Mouse (Mus musculus): ENCODE data around the gene Tsnaxip1. TPM values are rescaled to one million over a fixed set of nuclear protein-coding genes. Genes with fewer than 3 reads are reported as not detected.

The Tsnaxip1 gene
- not detected in 2 replicates for polyA plus RNA-seq (2012; ENCODE audit: insufficient read depth, low replicate concordance)

DNA sequence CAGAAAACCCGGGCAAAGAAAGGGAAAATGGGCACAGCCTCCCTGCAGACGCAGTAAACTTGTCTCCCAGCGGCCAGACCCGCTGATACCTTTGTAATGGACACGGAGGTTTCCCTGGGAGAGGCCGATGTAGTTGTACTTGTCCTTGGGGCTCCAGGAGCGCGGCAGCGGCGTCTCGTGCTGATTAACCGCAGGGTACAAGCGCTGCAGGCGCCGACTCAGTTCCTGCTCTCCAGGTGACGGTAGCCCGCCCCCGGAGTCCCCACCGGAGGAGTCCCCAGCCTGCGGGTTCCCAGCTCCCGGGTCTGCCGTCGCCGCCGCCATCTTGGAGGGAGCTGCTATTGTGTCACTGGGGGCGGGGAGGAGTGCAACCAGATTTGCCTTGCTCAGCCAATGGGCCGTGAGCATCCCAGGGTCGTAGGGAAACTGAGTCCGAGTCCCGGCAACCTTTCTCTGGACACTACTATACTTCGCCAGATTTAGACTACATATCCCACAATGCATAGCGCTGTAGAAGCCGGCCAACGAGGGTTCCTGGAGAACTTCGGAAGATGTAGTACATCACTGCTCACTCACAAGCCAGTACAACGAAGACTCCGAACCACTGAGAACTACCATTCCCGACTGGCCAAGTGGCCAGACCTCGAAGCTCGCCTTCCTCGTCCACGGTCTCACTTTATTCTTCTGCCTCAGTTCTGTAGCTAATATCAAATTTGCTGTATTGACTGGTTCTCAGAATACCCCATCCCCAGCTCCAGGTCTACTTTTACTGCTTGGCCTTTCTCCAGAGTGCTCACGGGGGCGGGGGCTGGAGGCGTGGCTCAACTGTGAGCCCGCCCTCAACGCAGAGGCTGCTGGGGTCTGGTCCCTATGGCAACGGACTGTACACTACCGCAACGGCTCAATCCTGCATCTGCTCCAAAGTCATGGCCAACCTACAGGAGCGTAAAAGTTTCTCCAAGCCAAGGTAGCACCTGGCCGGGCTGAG, at the start of gene Tsnaxip1, which contains the start of gene Ranbp10:
TSS of gene Tsnaxip1 (plus strand) at position 871 of the 988 bp plus-strand sequence.
TSS of gene Ranbp10 (minus strand) at position 490 of the 988 bp plus-strand sequence.
- Histone ChIP-seq H3K36me3 (replicated peaks; ENCODE audit: low read length) (peaks cover 32% of the 10 kb centered on the region), H3K4me1 (peaks cover 48% of the 10 kb centered on the region), H3K4me3 (replicated peaks) (peak within 1 kb of the TSS; percentile 96), H3K27me3 (replicated peaks) (no peaks in the 10 kb centered on the region), H3K9me3 (no peaks in the 10 kb centered on the region)
- no peak for TF ChIP-seq FLI1 (IDR thresholded peaks at IDR 0.05; ENCODE audit: low read length)
- no peak for TF ChIP-seq GATA1 (IDR thresholded peaks at IDR 0.05; ENCODE audit: borderline replicate concordance, low read length)

DNA sequence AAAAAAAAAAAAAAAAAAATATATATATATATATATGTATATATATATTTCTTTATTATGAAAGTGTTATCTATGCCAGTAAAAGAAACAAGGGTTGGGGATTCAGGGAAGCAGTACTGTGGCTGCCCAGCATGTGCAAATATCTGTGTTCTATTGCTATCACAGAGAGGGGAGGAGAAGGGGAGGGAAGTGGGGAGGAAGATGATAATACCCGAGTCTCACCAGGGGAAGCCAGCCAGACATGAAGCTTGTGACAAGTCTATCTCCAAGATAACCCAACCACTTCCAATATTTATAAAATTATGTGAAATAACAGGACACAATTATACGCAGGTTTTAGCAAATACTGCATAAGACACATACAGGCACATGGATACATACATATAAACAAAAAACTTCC, 49.7 kb upstream of the Tsnaxip1 start:
- Histone ChIP-seq H3K27me3 (replicated peaks) (no peaks in the 10 kb centered on the region), H3K4me1 (peaks cover 99% of the 10 kb centered on the region), H3K9me3 (no peaks in the 10 kb centered on the region), H3K36me3 (replicated peaks; ENCODE audit: low read length) (peaks cover 97% of the 10 kb centered on the region), H3K4me3 (replicated peaks) (peak overlapping the region; percentile 5)
- TF ChIP-seq FLI1 (IDR thresholded peaks at IDR 0.05; ENCODE audit: low read length) (no peak), GATA1 (IDR thresholded peaks at IDR 0.05; ENCODE audit: borderline replicate concordance, low read length) (no peak)

DNA sequence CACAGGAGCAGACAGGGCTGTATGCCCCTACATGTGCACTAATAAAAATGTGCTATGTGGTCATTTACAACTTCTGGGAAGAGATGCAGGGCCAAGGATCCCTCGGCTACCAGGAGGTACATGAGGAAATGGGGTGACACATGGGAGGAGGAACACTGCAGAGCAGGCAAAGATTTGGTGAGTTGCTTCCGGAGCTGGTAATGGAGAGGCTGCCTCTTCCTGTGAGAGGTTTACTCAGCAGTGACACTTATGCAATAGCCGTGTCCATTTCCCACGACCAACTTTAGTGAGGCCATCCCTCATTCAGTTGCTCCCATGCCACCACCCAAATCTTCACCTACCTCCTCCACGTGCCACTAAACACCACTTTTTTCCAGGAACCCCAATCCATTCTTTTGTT, 47.2 kb upstream of the Tsnaxip1 start:
- Histone ChIP-seq H3K4me3 (replicated peaks) (peak overlapping the region; percentile 9), H3K27me3 (replicated peaks) (no peaks in the 10 kb centered on the region), H3K36me3 (replicated peaks; ENCODE audit: low read length) (peaks cover 95% of the 10 kb centered on the region), H3K9me3 (no peaks in the 10 kb centered on the region), H3K4me1 (peaks cover 95% of the 10 kb centered on the region)
- TF ChIP-seq GATA1 (IDR thresholded peaks at IDR 0.05; ENCODE audit: borderline replicate concordance, low read length) (no peak), FLI1 (IDR thresholded peaks at IDR 0.05; ENCODE audit: low read length) (no peak)

DNA sequence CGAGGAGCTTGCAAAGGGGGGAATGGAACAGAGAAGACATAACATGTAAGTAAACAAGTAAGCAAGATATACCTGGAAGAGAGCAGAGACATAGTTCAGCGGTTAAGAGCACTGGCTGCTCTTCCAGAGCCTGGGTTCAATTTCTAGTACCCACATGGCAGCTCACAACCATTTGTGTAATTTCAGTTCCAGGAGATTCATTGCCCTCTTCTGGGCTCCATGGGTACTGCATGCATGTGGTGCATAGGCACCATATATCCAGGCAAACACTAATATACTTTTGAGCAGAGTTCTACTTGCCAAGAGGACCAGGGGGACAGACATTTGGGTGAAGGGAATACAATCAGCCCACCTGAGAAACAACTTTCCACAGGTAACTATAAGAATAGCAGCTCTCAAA, 39.3 kb upstream of the Tsnaxip1 start:
- Histone ChIP-seq H3K4me1 (peaks cover 90% of the 10 kb centered on the region), H3K4me3 (replicated peaks) (no peak overlapping the region), H3K27me3 (replicated peaks) (no peaks in the 10 kb centered on the region), H3K36me3 (replicated peaks; ENCODE audit: low read length) (peaks cover 95% of the 10 kb centered on the region), H3K9me3 (no peaks in the 10 kb centered on the region)
- TF ChIP-seq GATA1 (IDR thresholded peaks at IDR 0.05; ENCODE audit: borderline replicate concordance, low read length) (no peak), FLI1 (IDR thresholded peaks at IDR 0.05; ENCODE audit: low read length) (no peak)

DNA sequence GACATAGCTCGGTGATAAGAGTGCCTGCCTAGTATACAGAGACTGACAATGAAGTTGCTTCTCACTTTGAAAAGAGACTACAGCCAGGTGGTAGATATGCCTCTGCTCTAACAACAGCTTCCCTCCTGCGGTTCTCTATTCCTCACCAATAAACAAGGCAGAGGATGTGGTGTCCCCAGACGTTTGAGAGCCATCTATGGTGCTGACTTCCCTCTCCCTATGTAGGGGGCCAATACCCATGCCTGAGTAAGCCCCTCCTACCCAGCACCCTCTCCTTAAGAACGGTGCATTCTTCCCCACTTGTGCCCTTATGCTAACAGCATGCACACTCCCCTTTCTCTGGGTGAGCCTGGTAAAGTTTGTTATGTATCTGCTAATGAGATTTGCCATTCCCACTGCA, 38.6 kb upstream of the Tsnaxip1 start:
- Histone ChIP-seq H3K4me1 (peaks cover 90% of the 10 kb centered on the region), H3K9me3 (no peaks in the 10 kb centered on the region), H3K36me3 (replicated peaks; ENCODE audit: low read length) (peaks cover 95% of the 10 kb centered on the region), H3K27me3 (replicated peaks) (no peaks in the 10 kb centered on the region), H3K4me3 (replicated peaks) (peak overlapping the region; percentile 25)
- TF ChIP-seq GATA1 (IDR thresholded peaks at IDR 0.05; ENCODE audit: borderline replicate concordance, low read length) (no peak), FLI1 (IDR thresholded peaks at IDR 0.05; ENCODE audit: low read length) (no peak)

DNA sequence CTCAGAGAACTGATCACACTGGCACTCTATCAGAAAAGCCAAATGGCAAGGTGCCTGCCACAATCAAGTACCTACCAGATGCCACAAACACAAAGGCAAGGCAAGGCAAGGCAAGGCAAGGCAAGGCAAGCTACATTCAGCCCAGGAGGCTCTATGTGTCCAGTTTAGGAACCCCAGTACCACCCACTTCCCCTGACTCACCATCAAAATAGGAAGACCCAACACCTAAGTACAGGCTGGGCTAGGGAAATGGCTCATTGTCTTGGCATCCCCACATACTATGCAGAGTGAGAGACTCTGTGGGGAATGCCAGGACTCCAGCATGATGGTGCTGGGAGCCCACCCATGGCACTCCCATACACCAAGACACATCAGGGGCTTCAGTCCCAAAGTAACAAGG, 37.9 kb upstream of the Tsnaxip1 start:
- H3K36me3 ChIP-seq (replicated peaks; ENCODE audit: low read length), result peaks cover 97% of the 10 kb centered on the region

DNA sequence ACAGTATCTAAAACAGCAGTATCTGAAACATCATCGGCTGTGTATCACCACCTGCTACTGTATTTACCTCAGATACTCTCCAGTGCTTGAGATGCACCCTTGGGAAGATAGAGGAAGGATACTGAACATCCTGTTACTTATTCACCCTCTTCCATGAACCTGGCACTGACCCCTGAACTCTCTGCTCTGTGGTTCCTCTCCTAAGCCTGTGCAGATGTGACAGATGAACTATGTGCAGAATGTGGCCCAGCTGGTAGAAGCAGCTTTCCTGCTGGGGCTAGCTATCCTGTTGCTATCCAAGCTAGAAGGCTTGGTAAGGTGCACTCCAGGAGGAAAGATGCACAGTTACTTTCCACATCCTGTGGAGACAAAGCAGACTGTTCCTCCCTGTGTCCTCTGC, 34.2 kb upstream of the Tsnaxip1 start:
- no peaks in the 10 kb centered on the region for H3K9me3 ChIP-seq
- H3K27me3 ChIP-seq (replicated peaks), result no peaks in the 10 kb centered on the region
- no peak for TF ChIP-seq GATA1 (IDR thresholded peaks at IDR 0.05; ENCODE audit: borderline replicate concordance, low read length)
- no peak for TF ChIP-seq FLI1 (IDR thresholded peaks at IDR 0.05; ENCODE audit: low read length)
- peaks cover 89% of the 10 kb centered on the region for H3K4me1 ChIP-seq
- no peak overlapping the region for H3K4me3 ChIP-seq (replicated peaks)
- H3K36me3 ChIP-seq (replicated peaks; ENCODE audit: low read length), result peaks cover 89% of the 10 kb centered on the region

More for the DNA sequence above, 37.9 kb upstream of the Tsnaxip1 start:
- no peaks in the 10 kb centered on the region for H3K27me3 ChIP-seq (replicated peaks)
- H3K9me3 ChIP-seq, result no peaks in the 10 kb centered on the region
- H3K4me3 ChIP-seq (replicated peaks), result no peak overlapping the region
- peaks cover 92% of the 10 kb centered on the region for H3K4me1 ChIP-seq
- TF ChIP-seq GATA1 (IDR thresholded peaks at IDR 0.05; ENCODE audit: borderline replicate concordance, low read length) (no peak), FLI1 (IDR thresholded peaks at IDR 0.05; ENCODE audit: low read length) (no peak)

DNA sequence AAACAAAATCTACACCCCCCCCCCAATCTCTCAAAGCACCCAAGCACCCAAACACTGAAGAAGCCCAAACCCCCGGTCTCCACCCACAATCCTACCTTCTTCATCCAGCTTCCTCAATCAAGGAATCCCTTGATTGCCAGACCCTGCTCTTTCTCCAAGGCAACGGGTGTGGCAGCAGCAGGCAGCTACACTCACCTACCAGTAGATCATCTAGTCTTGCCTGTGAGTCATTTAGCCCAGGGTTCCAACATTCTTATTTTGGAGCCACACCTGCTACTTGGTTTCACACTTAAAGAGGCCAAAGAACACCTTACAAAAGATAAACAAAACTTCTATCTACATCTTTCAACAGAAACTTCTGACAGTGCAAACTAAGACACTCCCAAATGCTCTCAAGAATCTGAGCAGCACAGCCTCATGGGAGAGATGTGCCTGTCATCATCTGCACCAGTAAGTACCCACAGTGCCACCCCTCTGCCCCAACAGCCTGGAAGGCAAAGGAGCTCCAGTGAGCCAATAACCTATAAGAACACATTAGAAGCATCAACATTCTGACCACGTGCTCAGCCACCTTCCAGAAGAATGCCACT, 33.4 kb upstream of the Tsnaxip1 start:
- peaks cover 89% of the 10 kb centered on the region for H3K36me3 ChIP-seq (replicated peaks; ENCODE audit: low read length)
- no peak overlapping the region for H3K4me3 ChIP-seq (replicated peaks)
- no peaks in the 10 kb centered on the region for H3K27me3 ChIP-seq (replicated peaks)
- no peak for TF ChIP-seq FLI1 (IDR thresholded peaks at IDR 0.05; ENCODE audit: low read length)
- no peak for TF ChIP-seq GATA1 (IDR thresholded peaks at IDR 0.05; ENCODE audit: borderline replicate concordance, low read length)
- peaks cover 89% of the 10 kb centered on the region for H3K4me1 ChIP-seq
- H3K9me3 ChIP-seq, result no peaks in the 10 kb centered on the region

DNA sequence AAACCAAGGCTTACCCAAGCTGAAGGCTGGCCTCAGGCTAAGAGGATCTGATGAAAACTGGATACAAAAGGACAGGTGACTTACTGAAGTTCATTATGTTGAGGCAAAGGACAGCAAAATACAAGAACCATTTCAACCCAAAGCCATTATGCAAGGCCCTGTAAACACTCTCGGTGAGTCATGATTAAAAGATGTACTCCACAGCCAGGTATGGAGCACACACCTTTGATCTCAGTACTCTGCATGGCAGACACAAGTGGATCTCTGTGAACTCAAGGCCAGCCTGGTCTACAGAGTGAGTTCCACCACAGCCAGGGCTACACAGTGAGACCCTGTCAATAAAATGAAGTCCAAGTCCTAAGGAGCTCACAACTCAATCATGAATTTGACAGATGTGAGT, 31.7 kb upstream of the Tsnaxip1 start:
- Histone ChIP-seq H3K36me3 (replicated peaks; ENCODE audit: low read length) (peaks cover 87% of the 10 kb centered on the region), H3K9me3 (no peaks in the 10 kb centered on the region), H3K27me3 (replicated peaks) (no peaks in the 10 kb centered on the region), H3K4me1 (peaks cover 89% of the 10 kb centered on the region), H3K4me3 (replicated peaks) (no peak overlapping the region)
- TF ChIP-seq GATA1 (IDR thresholded peaks at IDR 0.05; ENCODE audit: borderline replicate concordance, low read length), result no peak
- no peak for TF ChIP-seq FLI1 (IDR thresholded peaks at IDR 0.05; ENCODE audit: low read length)

DNA sequence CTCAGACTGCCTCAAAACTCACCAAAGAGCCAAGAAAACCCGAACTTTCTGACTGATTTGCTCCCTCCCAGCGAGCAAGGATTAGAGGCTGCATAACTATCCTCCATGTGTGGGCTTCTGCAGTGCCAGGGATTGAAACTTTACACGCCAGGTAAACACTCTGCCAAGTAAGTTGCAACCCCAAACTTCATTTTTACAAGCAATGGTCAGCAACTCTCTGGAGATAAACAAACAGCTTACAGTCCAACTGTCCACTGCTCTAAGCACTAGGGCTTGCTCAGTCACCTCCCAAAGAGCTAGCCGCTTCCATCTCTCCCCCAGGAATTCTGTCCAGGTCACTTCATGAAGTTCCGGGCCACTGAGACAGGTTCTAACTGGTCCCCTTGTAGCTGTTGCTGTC, 29.1 kb upstream of the Tsnaxip1 start:
- H3K9me3 ChIP-seq, result no peaks in the 10 kb centered on the region
- H3K4me3 ChIP-seq (replicated peaks), result no peak overlapping the region
- peaks cover 83% of the 10 kb centered on the region for H3K4me1 ChIP-seq
- TF ChIP-seq GATA1 (IDR thresholded peaks at IDR 0.05; ENCODE audit: borderline replicate concordance, low read length), result no peak
- TF ChIP-seq FLI1 (IDR thresholded peaks at IDR 0.05; ENCODE audit: low read length), result no peak
- H3K27me3 ChIP-seq (replicated peaks), result no peaks in the 10 kb centered on the region
- peaks cover 69% of the 10 kb centered on the region for H3K36me3 ChIP-seq (replicated peaks; ENCODE audit: low read length)
